Mouse (Mus musculus) intestine, embryonic 15.5 days (tissue): ENCODE measurements around the gene Alg2. TPM values are rescaled to one million over a fixed set of nuclear protein-coding genes. Genes with fewer than 3 reads are reported as not detected.

ENCODE experiments used
- ATAC-seq: fragments of 200-750 bp; cut with Nextera tagmentation; 2 replicates; pipeline ENCODE4 v1.8.0; 2017; ENCODE audit warnings: moderate TSS enrichment, moderate library complexity
- H3K27ac ChIP-seq: fragments of 300-500 bp; sonication (generic); 2 replicates; pipeline ENCODE4 v1.5.1; 2015; ENCODE audit warnings: mild to moderate bottlenecking, inconsistent platforms
- H3K27me3 ChIP-seq: fragments of 300-500 bp; sonication (generic); replicated peaks from 2 replicates; pipeline ENCODE4 v1.6.1; 2015; ENCODE audit warnings: inconsistent platforms
- H3K36me3 ChIP-seq: fragments of 300-500 bp; sonication (generic); 2 replicates; pipeline ENCODE4 v1.6.1; 2015; ENCODE audit warnings: inconsistent platforms
- H3K4me1 ChIP-seq: fragments of 300-500 bp; sonication (generic); replicated peaks from 2 replicates; pipeline ENCODE4 v1.6.1; 2015; ENCODE audit warnings: inconsistent platforms
- H3K4me2 ChIP-seq: fragments of 300-500 bp; sonication (generic); replicated peaks from 2 replicates; pipeline ENCODE4 v1.6.1; 2015; ENCODE audit warnings: mild to moderate bottlenecking, inconsistent platforms
- H3K4me3 ChIP-seq: fragments of 300-500 bp; sonication (generic); replicated peaks from 2 replicates; pipeline ENCODE4 v1.5.1; 2015; ENCODE audit warnings: inconsistent platforms
- H3K9ac ChIP-seq: fragments of 300-500 bp; sonication (generic); 2 replicates; pipeline ENCODE4 v1.6.1; 2015; ENCODE audit warnings: inconsistent platforms
- H3K9me3 ChIP-seq: fragments of 300-500 bp; sonication (generic); 2 replicates; pipeline ENCODE4 v1.6.1; 2016; ENCODE audit warnings: inconsistent platforms
- WGBS: fragments of 180-500 bp; shearing (Covaris S2); methylation state at CpG from one replicate; pipeline ENCODE4 v1.1.7; 2015; 5-methylcytosine and 5-hydroxymethylcytosine counted together
- polyA plus RNA-seq: library from polyadenylated mRNA; unstranded; fragments of >200 nt; fragmentation: Nextera tagmentation; extraction: Ambion mirVana; gene quantifications from 2 replicates; pipeline ENCODE4 v1.2.1, GENCODE M21; 2015

The Alg2 gene
- polyA plus RNA-seq, 1 experiment from 2014 or later: 56.0 TPM

DNA sequence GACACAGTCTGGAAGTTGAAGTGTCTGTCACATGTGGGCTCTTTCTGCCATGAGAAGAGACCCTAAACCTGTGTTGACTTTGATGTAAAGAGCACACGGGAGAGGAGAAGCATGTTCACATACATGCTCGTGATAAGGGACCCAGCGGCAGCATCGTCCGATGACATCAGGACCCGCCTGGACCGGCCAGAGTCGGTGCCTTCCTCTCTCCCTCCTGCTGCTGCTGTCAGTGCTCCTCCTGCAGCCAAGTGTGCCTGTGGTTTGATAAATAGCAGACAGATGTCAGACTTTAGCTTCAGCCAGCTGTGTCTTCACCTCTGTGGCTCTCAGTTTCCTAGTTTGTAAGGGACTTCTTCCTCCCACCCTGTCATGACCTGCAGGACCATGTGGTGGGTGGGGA, 19.3 kb upstream of the Alg2 start:
- H3K4me2 ChIP-seq: no peak overlapping the region
- no peaks in the 10 kb centered on the region for H3K27me3 ChIP-seq
- 57% methylated on average over 8 of the region's 8 CpGs for WGBS
- H3K9ac ChIP-seq: no peak overlapping the region
- no peak for ATAC-seq
- 0 out of 2 replicates have a peak, but pooled peaks cover 10% of the 10 kb centered on the region for H3K4me1 ChIP-seq
- no peaks in the 10 kb centered on the region for H3K36me3 ChIP-seq
- H3K27ac ChIP-seq: no peak overlapping the region
- H3K4me3 ChIP-seq: no peak overlapping the region
- H3K9me3 ChIP-seq: no peaks in the 10 kb centered on the region

DNA sequence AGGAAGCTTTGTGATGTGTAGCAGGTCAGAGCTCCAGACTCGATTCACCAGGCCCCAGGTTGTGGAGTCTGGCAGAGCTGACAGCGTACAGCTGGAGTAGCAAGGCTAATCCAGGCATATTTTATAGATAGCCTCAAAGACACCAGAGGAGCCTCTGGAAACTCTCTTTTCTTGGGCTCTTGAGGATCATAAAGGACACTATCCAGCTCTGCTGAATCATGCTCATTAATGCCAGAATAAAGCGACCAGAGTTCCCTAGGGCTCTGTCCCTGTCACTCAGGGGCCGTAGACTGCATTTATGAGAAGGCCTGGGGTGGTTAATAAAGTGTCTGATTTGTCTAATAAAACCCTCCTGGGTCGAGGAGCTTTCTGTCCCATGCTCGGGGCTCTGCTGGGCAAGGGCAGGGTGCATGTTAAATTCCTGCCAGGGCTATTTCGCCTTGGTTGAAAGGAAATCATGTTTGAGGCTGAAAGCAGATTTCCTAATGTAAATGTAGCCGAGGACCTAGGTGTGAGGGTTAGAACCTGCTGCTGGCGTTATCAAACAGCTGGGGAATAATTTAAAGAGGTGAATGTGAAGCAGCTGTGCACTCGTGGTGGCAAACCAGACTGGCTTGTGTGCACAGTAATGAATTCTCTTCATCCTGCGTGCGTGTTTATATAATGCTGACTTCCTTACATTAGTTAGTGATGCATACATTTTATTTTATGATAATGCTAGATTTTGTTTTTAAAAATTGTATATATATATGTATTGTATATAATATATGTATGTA, 18.4 kb upstream of the Alg2 start:
- no peaks in the 10 kb centered on the region for H3K9me3 ChIP-seq
- H3K4me1 ChIP-seq: 0 out of 2 replicates have a peak, but pooled peaks cover 5% of the 10 kb centered on the region
- no peaks in the 10 kb centered on the region for H3K36me3 ChIP-seq
- H3K4me2 ChIP-seq: no peak overlapping the region
- 45% methylated on average over 12 of the region's 12 CpGs for WGBS
- H3K9ac ChIP-seq: no peak overlapping the region
- no peak for ATAC-seq
- H3K4me3 ChIP-seq: no peak overlapping the region
- H3K27me3 ChIP-seq: no peaks in the 10 kb centered on the region
- no peak overlapping the region for H3K27ac ChIP-seq

DNA sequence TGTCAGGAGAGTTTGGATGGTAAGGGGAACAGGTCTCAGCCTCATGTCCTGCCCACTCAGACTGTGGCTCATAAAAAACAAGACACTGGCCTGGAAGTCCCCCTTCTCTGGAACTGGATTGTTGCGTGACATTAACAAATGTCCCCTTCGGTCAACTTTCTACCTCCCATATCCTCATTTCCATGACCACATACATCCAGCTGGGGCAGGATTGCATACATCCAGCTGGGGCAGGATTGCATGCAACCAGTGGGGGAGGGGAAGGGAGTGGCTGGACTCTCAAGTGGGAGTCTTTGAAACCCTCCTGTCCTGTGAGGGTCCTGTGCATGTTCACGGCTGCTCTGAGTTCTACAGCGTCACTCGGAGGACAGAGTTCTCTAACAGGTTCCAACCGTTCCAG, 17.1 kb upstream of the Alg2 start:
- WGBS: 84% methylated on average over 6 of the region's 6 CpGs
- Histone ChIP-seq H3K9me3 (no peaks in the 10 kb centered on the region), H3K36me3 (no peaks in the 10 kb centered on the region), H3K4me2 (no peak overlapping the region), H3K4me1 (0 out of 2 replicates have a peak, but pooled peaks cover 5% of the 10 kb centered on the region), H3K27ac (no peak overlapping the region), H3K4me3 (no peak overlapping the region), H3K9ac (no peak overlapping the region), H3K27me3 (no peaks in the 10 kb centered on the region)
- no peak for ATAC-seq

DNA sequence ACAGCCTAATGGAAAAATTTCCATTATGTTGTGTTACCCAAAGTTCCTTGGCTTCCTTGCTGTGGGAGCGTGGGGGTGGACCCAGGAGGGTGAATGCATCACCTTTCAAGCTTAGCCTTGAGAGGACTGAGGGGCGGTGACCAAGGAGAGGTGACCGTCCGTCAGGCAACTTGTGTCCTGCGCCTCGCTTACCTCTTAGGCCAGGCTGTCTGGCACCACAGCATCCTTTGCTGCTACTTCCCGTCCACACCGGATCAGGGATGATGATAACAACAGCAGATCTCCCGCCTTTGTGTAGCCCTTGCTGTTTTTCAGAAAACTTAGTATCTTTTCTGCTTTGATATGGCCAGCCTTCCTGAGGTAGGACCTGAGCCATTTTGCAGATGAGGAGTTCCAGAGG, 6.4 kb upstream of the Alg2 start:
- peaks cover 28% of the 10 kb centered on the region for H3K36me3 ChIP-seq
- H3K27me3 ChIP-seq: no peaks in the 10 kb centered on the region
- no peak overlapping the region for H3K9ac ChIP-seq

DNA sequence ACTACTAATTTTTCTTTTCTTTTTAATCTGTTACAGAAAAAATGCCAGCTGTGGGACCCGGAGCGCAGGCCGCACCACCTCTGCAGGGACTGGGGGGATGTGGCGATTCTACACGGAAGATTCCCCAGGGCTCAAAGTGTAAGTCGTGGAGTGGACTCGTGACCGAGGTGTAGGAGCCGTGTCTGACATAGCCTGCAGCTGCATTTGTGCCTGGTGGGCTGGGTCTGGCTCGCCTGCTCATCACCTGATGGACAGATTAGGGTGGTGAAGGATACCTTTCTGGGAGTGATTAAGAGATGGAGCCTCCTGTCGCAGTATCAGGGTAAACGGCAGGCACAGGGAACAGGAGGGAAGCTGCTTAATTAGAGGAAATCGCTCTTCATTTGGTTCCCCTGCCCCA, 6.0 kb upstream of the Alg2 start:
- Histone ChIP-seq H3K4me1 (peaks cover 6% of the 10 kb centered on the region), H3K9me3 (no peaks in the 10 kb centered on the region), H3K4me3 (no peak overlapping the region), H3K4me2 (no peak overlapping the region), H3K27ac (no peak overlapping the region), H3K27me3 (no peaks in the 10 kb centered on the region), H3K9ac (no peak overlapping the region), H3K36me3 (peaks cover 28% of the 10 kb centered on the region)
- WGBS: 93% methylated on average over 13 of the region's 13 CpGs
- no peak for ATAC-seq

More for the DNA sequence above, 6.4 kb upstream of the Alg2 start:
- H3K27ac ChIP-seq: no peak overlapping the region
- H3K4me1 ChIP-seq: peaks cover 2% of the 10 kb centered on the region
- no peaks in the 10 kb centered on the region for H3K9me3 ChIP-seq
- H3K4me2 ChIP-seq: no peak overlapping the region
- 95% methylated on average over 9 of the region's 9 CpGs for WGBS
- no peak overlapping the region for H3K4me3 ChIP-seq
- no peak for ATAC-seq

DNA sequence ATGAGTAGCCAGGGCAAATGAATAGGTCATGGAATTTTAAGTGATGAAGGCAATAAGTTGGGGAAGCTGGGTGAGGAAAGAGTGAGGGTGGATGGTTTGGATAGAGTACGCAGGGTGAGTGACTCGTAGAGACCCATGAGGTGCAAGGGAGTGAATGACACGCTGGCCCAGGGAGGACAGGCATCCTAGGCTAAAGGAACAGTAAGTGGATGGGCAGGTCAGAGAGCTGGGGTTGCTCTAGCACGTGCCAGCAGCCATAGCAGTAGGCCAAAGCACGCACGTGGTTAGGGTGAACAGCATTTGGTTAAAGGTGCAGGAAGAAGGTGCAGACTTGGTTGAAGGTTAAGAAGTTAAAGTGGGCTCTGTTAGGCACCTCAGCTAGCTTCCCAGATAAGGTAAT, 3.4 kb upstream of the Alg2 start:
- H3K4me2 ChIP-seq: no peak overlapping the region
- H3K9me3 ChIP-seq: no peaks in the 10 kb centered on the region
- WGBS: 92% methylated on average over 6 of the region's 6 CpGs
- peaks cover 24% of the 10 kb centered on the region for H3K36me3 ChIP-seq
- no peak overlapping the region for H3K27ac ChIP-seq
- H3K4me1 ChIP-seq: peaks cover 9% of the 10 kb centered on the region
- H3K4me3 ChIP-seq: no peak overlapping the region
- no peak overlapping the region for H3K9ac ChIP-seq
- H3K27me3 ChIP-seq: no peaks in the 10 kb centered on the region
- ATAC-seq: no peak

DNA sequence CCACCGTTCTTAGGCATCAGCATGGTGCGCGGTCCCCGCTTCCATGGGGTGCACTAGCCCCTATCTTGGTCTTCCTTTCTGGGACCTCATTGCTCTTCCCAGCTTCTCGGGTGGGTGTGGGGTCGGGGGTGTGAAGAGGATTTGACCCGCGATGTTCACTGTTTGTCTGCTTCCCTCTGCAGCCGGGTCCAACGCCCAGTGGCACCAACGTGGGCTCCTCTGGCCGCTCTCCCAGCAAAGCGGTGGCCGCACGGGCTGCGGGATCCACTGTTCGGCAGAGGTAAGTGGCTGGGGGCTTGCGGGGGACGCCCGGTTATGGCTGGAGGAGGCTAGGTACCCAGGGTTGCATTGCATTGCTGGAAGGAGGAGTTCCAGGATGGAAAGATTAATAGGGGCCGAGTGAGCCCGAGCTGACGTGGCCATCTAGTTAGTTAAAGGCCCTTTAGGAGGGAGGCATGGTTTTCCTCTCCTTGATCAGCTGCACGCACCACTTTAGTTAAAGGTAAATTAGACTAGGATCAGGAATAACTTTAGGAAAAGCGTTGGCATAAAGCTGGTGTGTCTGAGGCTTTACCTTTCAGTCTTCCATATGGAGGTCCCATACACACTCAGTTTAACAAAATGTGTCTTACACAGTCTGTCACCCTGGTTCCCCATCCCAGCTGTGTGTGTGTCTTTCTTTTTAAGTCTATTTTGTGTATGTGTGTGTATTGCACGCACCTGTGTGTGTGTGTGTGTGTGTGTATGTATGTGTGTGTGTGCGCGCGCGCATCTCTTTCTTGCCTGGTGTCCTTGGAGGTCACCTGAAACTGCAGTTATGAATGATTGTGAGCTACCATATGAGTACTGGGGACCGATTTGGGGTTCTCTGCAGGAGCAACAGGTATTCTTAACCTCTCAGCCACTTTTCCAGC, 854 bp upstream of the Alg2 start:
- no peaks in the 10 kb centered on the region for H3K9me3 ChIP-seq
- peak overlapping the region; percentile 89 for H3K9ac ChIP-seq
- peaks cover 9% of the 10 kb centered on the region for H3K4me1 ChIP-seq
- H3K4me2 ChIP-seq: peak overlapping the region; percentile 71
- peak overlapping the region; percentile 94 for H3K4me3 ChIP-seq
- no peaks in the 10 kb centered on the region for H3K27me3 ChIP-seq
- H3K36me3 ChIP-seq: peaks cover 27% of the 10 kb centered on the region
- 10% methylated on average over 31 of the region's 31 CpGs for WGBS
- peak overlapping the region; percentile 96 for H3K27ac ChIP-seq
- ATAC-seq: peak; percentile 38

DNA sequence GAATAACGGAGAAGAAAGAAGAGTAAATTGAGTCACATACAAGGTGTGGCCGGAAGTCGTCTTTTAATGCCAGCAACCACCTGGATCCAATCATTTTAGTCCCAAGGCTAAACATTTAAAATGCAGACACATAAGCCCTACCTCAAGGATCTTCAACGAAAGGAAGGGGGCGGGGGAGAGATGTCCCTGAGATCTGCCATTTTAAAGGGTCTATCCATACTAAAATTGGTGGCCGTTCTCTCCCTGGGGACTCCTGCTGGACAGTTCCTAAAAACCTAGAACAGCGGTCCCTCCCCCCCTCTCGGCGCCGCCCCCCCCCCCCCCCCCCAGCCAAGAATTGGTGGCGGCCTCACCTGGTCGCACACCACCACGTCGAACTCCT, 556 bp downstream of the Alg2 start:
- peak overlapping the region; percentile 96 for H3K27ac ChIP-seq
- H3K4me1 ChIP-seq: peaks cover 9% of the 10 kb centered on the region
- H3K4me2 ChIP-seq: peak overlapping the region; percentile 71
- H3K9ac ChIP-seq: peak overlapping the region; percentile 89
- H3K9me3 ChIP-seq: no peaks in the 10 kb centered on the region
- H3K4me3 ChIP-seq: peak overlapping the region; percentile 94
- H3K36me3 ChIP-seq: peaks cover 37% of the 10 kb centered on the region
- ATAC-seq: no peak
- H3K27me3 ChIP-seq: no peaks in the 10 kb centered on the region
- 3% methylated on average over 11 of the region's 14 CpGs for WGBS

DNA sequence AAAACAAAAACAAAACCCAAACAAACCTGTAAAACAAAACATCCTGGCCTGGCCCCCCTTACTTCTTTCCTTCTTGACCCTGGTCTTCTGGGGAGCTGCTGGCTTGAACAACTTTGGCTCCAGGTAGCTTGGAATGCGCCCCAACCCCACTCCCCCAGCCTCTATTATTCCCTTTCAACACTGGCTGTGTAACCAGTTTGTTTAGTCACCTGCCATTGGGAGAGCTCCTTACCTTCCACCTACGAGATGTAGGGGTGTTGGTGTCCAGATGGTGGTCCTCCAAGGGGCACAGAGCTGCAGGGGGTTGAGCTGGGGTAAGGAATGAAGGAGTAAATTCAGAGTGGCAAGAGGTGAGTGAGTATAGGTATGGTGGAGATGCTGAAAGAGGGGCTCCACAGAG, 6.9 kb downstream of the Alg2 start:
- ATAC-seq: no peak
- Histone ChIP-seq H3K4me2 (no peak overlapping the region), H3K36me3 (peaks cover 43% of the 10 kb centered on the region), H3K4me1 (no peaks in the 10 kb centered on the region), H3K27ac (no peak overlapping the region), H3K27me3 (no peaks in the 10 kb centered on the region), H3K9me3 (no peaks in the 10 kb centered on the region), H3K4me3 (no peak overlapping the region), H3K9ac (no peak overlapping the region)
- 88% methylated on average over 2 of the region's 2 CpGs for WGBS

DNA sequence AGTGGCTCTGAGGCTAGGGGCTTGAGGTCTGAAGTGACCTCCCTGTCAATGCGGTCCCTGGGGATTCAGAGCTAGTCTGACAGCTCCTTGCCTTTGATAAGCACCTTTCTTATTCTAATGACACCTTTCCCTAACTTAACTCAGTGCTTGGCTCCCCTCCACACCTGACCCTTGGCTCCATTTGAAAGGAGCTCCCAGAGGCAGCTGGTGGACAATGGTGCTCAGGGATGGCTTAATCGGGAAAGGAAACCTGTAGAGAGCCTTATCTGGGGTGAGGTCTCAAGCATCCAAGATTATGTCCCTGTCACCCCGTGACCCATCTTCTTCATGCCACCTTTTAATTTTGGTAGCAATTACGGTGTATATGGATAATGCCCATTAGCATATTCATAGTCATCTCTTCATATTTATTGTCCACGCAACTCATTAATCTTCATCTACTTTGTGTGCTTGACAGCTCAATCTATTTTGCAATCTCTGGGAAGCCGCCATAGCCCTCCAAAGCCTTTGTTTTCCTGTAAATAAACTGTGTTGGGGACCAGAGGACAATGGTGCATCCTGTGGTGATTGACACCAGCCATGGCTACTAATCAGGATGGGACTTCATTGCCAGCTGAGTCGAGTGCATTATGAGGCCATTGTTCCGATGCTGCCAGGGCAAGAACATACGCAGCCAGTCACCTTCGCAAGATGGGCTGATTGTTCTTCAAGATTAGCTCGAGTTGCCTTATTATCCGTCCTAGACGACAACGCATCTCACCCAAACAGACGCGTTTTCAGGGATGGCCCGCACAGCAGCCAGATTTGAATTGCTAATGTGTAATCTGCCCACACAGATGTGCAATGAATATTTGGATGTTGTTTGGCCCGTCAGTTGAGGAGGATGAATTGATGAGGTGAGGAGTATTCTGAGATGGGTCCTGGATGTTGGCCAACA, 24.3 kb downstream of the Alg2 start:
- 0 out of 2 replicates have a peak, but pooled peaks cover 5% of the 10 kb centered on the region for H3K27me3 ChIP-seq
- no peaks in the 10 kb centered on the region for H3K9me3 ChIP-seq
- no peak overlapping the region for H3K4me3 ChIP-seq
- H3K9ac ChIP-seq: no peak overlapping the region
- no peak overlapping the region for H3K27ac ChIP-seq
- 32% methylated on average over 18 of the region's 18 CpGs for WGBS
- H3K36me3 ChIP-seq: no peaks in the 10 kb centered on the region
- H3K4me2 ChIP-seq: no peak overlapping the region
- H3K4me1 ChIP-seq: no peaks in the 10 kb centered on the region
- ATAC-seq: no peak

DNA sequence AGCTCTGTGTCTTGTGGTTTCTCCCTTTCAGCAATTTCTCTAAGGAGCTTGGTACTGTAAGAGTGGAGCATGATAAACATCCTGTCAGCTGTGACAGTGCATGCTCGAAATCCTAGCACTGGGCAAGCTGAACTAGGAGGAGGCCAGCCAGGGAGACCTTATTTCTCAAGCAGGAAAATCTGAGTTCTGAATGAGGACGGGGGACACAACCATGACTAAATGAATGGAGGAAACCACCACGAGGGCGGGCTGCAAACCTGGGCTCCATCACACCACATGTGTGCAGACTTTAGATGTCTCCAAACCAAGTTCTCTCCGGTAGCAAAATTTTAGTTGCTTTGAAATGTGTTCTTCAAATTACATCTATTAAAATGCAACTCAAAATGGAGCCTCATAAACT, 25.0 kb downstream of the Alg2 start:
- H3K4me2 ChIP-seq: no peak overlapping the region
- H3K36me3 ChIP-seq: no peaks in the 10 kb centered on the region
- H3K4me1 ChIP-seq: no peaks in the 10 kb centered on the region
- H3K27me3 ChIP-seq: 0 out of 2 replicates have a peak, but pooled peaks cover 5% of the 10 kb centered on the region
- no peak for ATAC-seq
- no peak overlapping the region for H3K4me3 ChIP-seq
- H3K9me3 ChIP-seq: no peaks in the 10 kb centered on the region
- no peak overlapping the region for H3K9ac ChIP-seq
- H3K27ac ChIP-seq: no peak overlapping the region
- 48% methylated on average over 5 of the region's 5 CpGs for whole genome bisulfite sequencing

DNA sequence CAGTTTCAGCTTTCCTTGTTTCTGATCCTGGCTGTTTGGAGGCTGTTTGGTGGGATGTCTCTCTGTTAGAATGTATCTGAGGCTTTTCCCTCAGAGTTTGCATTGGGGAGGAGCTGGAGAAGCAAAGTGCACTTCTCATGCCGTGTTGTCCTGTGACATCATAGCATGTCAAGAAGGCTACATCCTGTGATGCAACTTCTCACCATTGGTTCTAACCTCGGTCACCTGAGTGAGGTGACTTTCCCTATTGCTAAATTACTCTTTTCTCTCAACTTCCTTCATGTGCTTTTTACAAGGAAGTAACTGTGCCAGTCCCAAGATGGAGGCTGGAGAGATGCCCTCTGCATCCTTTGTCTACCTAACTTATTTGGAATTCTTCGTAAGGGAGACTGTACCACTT, 25.6 kb downstream of the Alg2 start:
- Histone ChIP-seq H3K4me2 (no peak overlapping the region), H3K27me3 (0 out of 2 replicates have a peak, but pooled peaks cover 5% of the 10 kb centered on the region), H3K4me1 (no peaks in the 10 kb centered on the region), H3K4me3 (no peak overlapping the region), H3K9ac (no peak overlapping the region), H3K9me3 (no peaks in the 10 kb centered on the region), H3K36me3 (no peaks in the 10 kb centered on the region), H3K27ac (no peak overlapping the region)
- WGBS: 88% methylated on average over 3 of the region's 3 CpGs
- ATAC-seq: no peak
